Comparison of ENCODE assay signal across 21 mouse cellular contexts in genomic region chrX:56659286-56659685, GRCm38 (mm10). TPM values are rescaled to one million over a fixed set of nuclear protein-coding genes. Genes with fewer than 3 reads are reported as not detected.
DNase-seq lines count a peak whose midpoint lies in the region; ATAC-seq and TF ChIP-seq lines count a peak whose summit lies in the region.
"Had no signal": no experiment of that assay in that cellular context is flagged by ENCODE, and none has a peak within 500 bp of the region (broad histone marks: within the 10 kb centered on the region; RNA-seq: fewer than 3 reads in every experiment).

No protein-coding gene starts in this region.

- H3K36me3 ChIP-seq in hindbrain, embryonic 11.5 days (ENCODE audit: control insufficient read depth, insufficient read depth, low read length), result no peaks in the 10 kb centered on the region
- no peaks in the 10 kb centered on the region for H3K36me3 ChIP-seq in hindbrain, postnatal 0 days (ENCODE audit: insufficient read depth, low read length)
- H3K36me3 ChIP-seq in midbrain, embryonic 13.5 days, result 0 out of 2 replicates have a peak, but pooled peaks cover 5% of the 10 kb centered on the region
- H3K36me3 ChIP-seq in midbrain, embryonic 16.5 days (ENCODE audit: control insufficient read depth, insufficient read depth, low read length), result no peaks in the 10 kb centered on the region
- H3K36me3 ChIP-seq: forebrain, embryonic 15.5 days; heart, embryonic 15.5 days; liver, embryonic 12.5 days; neural tube, embryonic 12.5 days had no signal

- H3K9ac ChIP-seq in hindbrain, embryonic 11.5 days (ENCODE audit: low read depth, low read length), result no peak overlapping the region
- no peak overlapping the region for H3K9ac ChIP-seq in hindbrain, postnatal 0 days (replicated peaks; ENCODE audit: low read length)
- H3K9ac ChIP-seq in midbrain, embryonic 13.5 days (replicated peaks), result no peak overlapping the region
- H3K9ac ChIP-seq in midbrain, embryonic 16.5 days (ENCODE audit: low read depth, low read length), result no peak overlapping the region
- H3K9ac ChIP-seq: forebrain, embryonic 15.5 days; heart, embryonic 15.5 days; liver, embryonic 12.5 days; lung, embryonic 14.5 days; neural tube, embryonic 12.5 days had no signal

- H3K27ac ChIP-seq in hindbrain, embryonic 11.5 days (ENCODE audit: low read depth, low read length), result no peak overlapping the region
- H3K27ac ChIP-seq in hindbrain, postnatal 0 days, result no peak overlapping the region
- no peak overlapping the region for H3K27ac ChIP-seq in midbrain, embryonic 13.5 days
- H3K27ac ChIP-seq in midbrain, embryonic 16.5 days (ENCODE audit: low read length), result no peak overlapping the region
- H3K27ac ChIP-seq in left cerebral cortex, adult 2 months, result no peak overlapping the region
- H3K27ac ChIP-seq: forebrain, embryonic 15.5 days; heart, embryonic 15.5 days; liver, embryonic 12.5 days; neural tube, embryonic 12.5 days had no signal

- DNase-seq in cerebellum, postnatal 4 days (ENCODE audit: low spot score in 2 of 2), result no peak
- DNase-seq in hindbrain, embryonic 11.5 days (ENCODE audit: low spot score), result no peak
- no peak for DNase-seq in hindbrain, postnatal 0 days (ENCODE audit: low spot score)
- no peak for DNase-seq in left cerebral cortex, adult 2 months (ENCODE audit: extremely low spot score in 1 of 2, low spot score in 2 of 2)
- no peak for DNase-seq in adrenal gland, adult (ENCODE audit: inconsistent age in 2 of 2, low spot score in 1 of 2)
- DNase-seq: heart, adult 18-20 months; kidney, adult 2 months; kidney, postnatal 4 days; lung, embryonic 14.5 days; lung, postnatal 4 days; right cerebral cortex, postnatal 4 days; thymus, postnatal 14 days had no signal

- no peak overlapping the region for H3K4me2 ChIP-seq in hindbrain, embryonic 11.5 days (replicated peaks; ENCODE audit: low read depth, low read length)
- H3K4me2 ChIP-seq in hindbrain, postnatal 0 days (ENCODE audit: low read depth, low read length), result no peak overlapping the region
- no peak overlapping the region for H3K4me2 ChIP-seq in midbrain, embryonic 13.5 days (replicated peaks)
- no peak overlapping the region for H3K4me2 ChIP-seq in midbrain, embryonic 16.5 days (ENCODE audit: low read length)
- H3K4me2 ChIP-seq: forebrain, embryonic 15.5 days; heart, embryonic 15.5 days; liver, embryonic 12.5 days; lung, embryonic 14.5 days; neural tube, embryonic 12.5 days had no signal

- peak; percentile 95 for ATAC-seq in cerebellum, adult (ENCODE audit: insufficient number of reproducible peaks, low FRiP score, low TSS enrichment)
- ATAC-seq in hindbrain, embryonic 11.5 days (ENCODE audit: low FRiP score), result peak; percentile 73
- no peak for ATAC-seq in hindbrain, postnatal 0 days
- 0 out of 2 replicates have a peak, but pooled peaks have one; percentile 37 for ATAC-seq in midbrain, embryonic 13.5 days
- ATAC-seq in midbrain, embryonic 16.5 days, result no peak
- ATAC-seq: CD4-positive, CD25-positive, alpha-beta regulatory T cell, adult 4 months; forebrain, embryonic 15.5 days; liver, embryonic 12.5 days had no signal

- WGBS in hindbrain, embryonic 11.5 days, result 56% methylated on average over 2 of the region's 2 CpGs
- 42% methylated on average over 2 of the region's 2 CpGs for WGBS in hindbrain, postnatal 0 days
- WGBS in midbrain, embryonic 13.5 days, result 36% methylated on average over 2 of the region's 2 CpGs
- 24% methylated on average over 2 of the region's 2 CpGs for WGBS in midbrain, embryonic 16.5 days

- H3K4me1 ChIP-seq in hindbrain, embryonic 11.5 days (replicated peaks; ENCODE audit: control insufficient read depth, insufficient read depth, low read length), result no peaks in the 10 kb centered on the region
- H3K4me1 ChIP-seq in hindbrain, postnatal 0 days (ENCODE audit: insufficient read depth, low read length), result no peaks in the 10 kb centered on the region
- H3K4me1 ChIP-seq in midbrain, embryonic 13.5 days (replicated peaks), result 0 out of 2 replicates have a peak, but pooled peaks cover 9% of the 10 kb centered on the region
- no peaks in the 10 kb centered on the region for H3K4me1 ChIP-seq in midbrain, embryonic 16.5 days (ENCODE audit: control insufficient read depth, insufficient read depth, low read length)
- H3K4me1 ChIP-seq: forebrain, embryonic 15.5 days; liver, embryonic 12.5 days; neural tube, embryonic 12.5 days had no signal

- TF ChIP-seq CTCF in hindbrain, postnatal 0 days (IDR thresholded peaks at IDR 0.05; ENCODE audit: low read depth), result no peak
- no peak for TF ChIP-seq CTCF in left cerebral cortex, adult 2 months (IDR thresholded peaks at IDR 0.05)

- intact Hi-C loops in left cerebral cortex, adult 2 months (cut with DNase I), result loop anchor here (10.0 kb wide), 1 partner anchor 396 kb away; the partner anchor contains the start of gene Htatsf1

- no peaks in the 10 kb centered on the region for H3K9me3 ChIP-seq in hindbrain, embryonic 11.5 days (ENCODE audit: control insufficient read depth, low read length)
- no peaks in the 10 kb centered on the region for H3K9me3 ChIP-seq in hindbrain, postnatal 0 days (ENCODE audit: low read length)
- no peaks in the 10 kb centered on the region for H3K9me3 ChIP-seq in midbrain, embryonic 13.5 days
- H3K9me3 ChIP-seq in midbrain, embryonic 16.5 days (replicated peaks; ENCODE audit: control insufficient read depth, low read length, poor library complexity, severe bottlenecking), result no peaks in the 10 kb centered on the region
- H3K9me3 ChIP-seq: forebrain, embryonic 15.5 days; G1E; heart, embryonic 15.5 days; liver, embryonic 12.5 days; neural tube, embryonic 12.5 days had no signal

- H3K27me3 ChIP-seq in hindbrain, embryonic 11.5 days (ENCODE audit: control insufficient read depth, insufficient read depth, low read length), result no peaks in the 10 kb centered on the region
- no peaks in the 10 kb centered on the region for H3K27me3 ChIP-seq in hindbrain, postnatal 0 days (ENCODE audit: insufficient read depth, low read length)
- H3K27me3 ChIP-seq in midbrain, embryonic 13.5 days, result no peaks in the 10 kb centered on the region
- H3K27me3 ChIP-seq in midbrain, embryonic 16.5 days (ENCODE audit: control insufficient read depth, insufficient read depth, low read depth, low read length), result no peaks in the 10 kb centered on the region
- H3K27me3 ChIP-seq: forebrain, embryonic 15.5 days; heart, embryonic 15.5 days; liver, embryonic 12.5 days; neural tube, embryonic 12.5 days had no signal

- H3K4me3 ChIP-seq in hindbrain, embryonic 11.5 days (ENCODE audit: low read depth, low read length), result no peak overlapping the region
- no peak overlapping the region for H3K4me3 ChIP-seq in hindbrain, postnatal 0 days (ENCODE audit: low read length)
- no peak overlapping the region for H3K4me3 ChIP-seq in midbrain, embryonic 13.5 days (replicated peaks)
- H3K4me3 ChIP-seq in midbrain, embryonic 16.5 days (ENCODE audit: low read depth, low read length), result no peak overlapping the region
- H3K4me3 ChIP-seq in left cerebral cortex, adult 2 months, result no peak overlapping the region
- H3K4me3 ChIP-seq: forebrain, embryonic 15.5 days; heart, embryonic 15.5 days; liver, embryonic 12.5 days; neural tube, embryonic 12.5 days had no signal

RNA-seq across cellular contexts. Expression of gene Slc9a6, which starts 49.7 kb away (rescaled TPM):
- polyA plus RNA-seq in hindbrain, embryonic 11.5 days (2014; fragmentation: Nextera tagmentation; extraction: Ambion mirVana), result 14.0 and 16.1 TPM in 2 replicates
- 78.7 and 84.0 TPM in 2 replicates for total RNA-seq in hindbrain, postnatal 0 days (2014; rRNA removed)
- 53.3 and 59.2 TPM in 2 replicates for polyA plus RNA-seq in hindbrain, postnatal 0 days (2015; fragmentation: Nextera tagmentation; extraction: Ambion mirVana)
- 45.2 and 49.4 TPM in 2 replicates for polyA plus RNA-seq in midbrain, embryonic 13.5 days (2015; fragmentation: Nextera tagmentation; extraction: Ambion mirVana)
- polyA plus RNA-seq in midbrain, embryonic 16.5 days (2015; fragmentation: Nextera tagmentation; extraction: Ambion mirVana), result 82.5 and 84.0 TPM in 2 replicates
- 100 to 1,000 TPM; 103 to 117 TPM for total RNA-seq in left cerebral cortex, adult 2 months (2021)

Comparison
In these comparisons a context has a peak if more than half of its experiments do, and no peak if none do; other contexts are left out.
1. ATAC-seq: peak in cerebellum, adult (single experiment), hindbrain, embryonic 11.5 days (single experiment) and midbrain, embryonic 13.5 days (single experiment); none in hindbrain, postnatal 0 days (single experiment) and midbrain, embryonic 16.5 days (single experiment).